Mouse (Mus musculus): ENCODE results near the gene Arsg.

Arsg gene

DNA sequence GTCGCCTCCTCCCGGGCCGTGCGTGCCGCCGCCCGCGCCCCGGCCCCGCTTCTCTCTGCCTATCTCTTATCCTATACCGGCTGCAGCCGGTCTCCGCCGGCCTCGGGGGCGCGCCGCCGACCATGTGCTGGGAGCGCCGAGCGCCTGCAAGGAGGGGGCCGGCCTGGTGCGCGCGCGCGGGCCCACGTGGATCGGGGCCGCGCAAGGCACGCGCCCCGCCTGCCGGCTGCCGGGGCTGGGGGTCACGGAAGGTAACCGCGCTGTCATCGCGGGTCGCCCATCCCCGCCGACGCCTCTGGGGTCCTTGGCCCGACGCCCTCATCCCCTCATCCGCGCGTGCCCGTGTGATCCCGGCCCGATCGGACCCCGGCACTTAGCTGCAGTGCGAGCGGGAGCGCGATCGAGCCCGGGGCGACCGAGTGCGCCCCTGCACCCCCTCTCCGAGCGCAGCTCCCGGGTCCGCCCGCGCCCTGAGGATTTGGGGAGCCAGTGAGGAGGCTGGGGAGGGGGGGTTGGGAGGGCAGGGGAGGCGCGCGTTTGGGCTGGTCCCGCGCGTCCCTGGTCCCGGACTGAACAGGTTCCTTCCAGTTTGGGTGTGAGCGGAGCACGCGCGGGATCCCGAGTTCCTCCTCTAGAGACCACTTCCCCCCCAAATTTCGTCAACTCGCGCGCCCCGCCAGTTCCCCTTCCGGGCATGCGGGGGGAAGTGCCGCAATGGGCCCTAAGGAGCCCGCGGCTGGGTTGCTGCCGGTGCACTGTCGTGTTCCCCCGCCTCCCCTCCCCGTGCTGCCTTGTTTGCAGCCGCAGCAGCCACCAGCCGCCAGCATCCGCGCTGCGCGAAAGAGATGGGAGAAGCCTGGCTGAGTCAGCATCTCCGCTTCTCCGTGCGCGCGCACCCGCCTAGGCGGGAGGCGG lies at the start of gene Arsg, which contains the start of gene Slc16a6:
Gene Arsg, plus strand, starts transcription at position 204 of the 915 bp plus-strand sequence.
Gene Slc16a6, minus strand, starts transcription at position 428 of the 915 bp plus-strand sequence.
- peak; percentile 96 for DNase-seq

DNA sequence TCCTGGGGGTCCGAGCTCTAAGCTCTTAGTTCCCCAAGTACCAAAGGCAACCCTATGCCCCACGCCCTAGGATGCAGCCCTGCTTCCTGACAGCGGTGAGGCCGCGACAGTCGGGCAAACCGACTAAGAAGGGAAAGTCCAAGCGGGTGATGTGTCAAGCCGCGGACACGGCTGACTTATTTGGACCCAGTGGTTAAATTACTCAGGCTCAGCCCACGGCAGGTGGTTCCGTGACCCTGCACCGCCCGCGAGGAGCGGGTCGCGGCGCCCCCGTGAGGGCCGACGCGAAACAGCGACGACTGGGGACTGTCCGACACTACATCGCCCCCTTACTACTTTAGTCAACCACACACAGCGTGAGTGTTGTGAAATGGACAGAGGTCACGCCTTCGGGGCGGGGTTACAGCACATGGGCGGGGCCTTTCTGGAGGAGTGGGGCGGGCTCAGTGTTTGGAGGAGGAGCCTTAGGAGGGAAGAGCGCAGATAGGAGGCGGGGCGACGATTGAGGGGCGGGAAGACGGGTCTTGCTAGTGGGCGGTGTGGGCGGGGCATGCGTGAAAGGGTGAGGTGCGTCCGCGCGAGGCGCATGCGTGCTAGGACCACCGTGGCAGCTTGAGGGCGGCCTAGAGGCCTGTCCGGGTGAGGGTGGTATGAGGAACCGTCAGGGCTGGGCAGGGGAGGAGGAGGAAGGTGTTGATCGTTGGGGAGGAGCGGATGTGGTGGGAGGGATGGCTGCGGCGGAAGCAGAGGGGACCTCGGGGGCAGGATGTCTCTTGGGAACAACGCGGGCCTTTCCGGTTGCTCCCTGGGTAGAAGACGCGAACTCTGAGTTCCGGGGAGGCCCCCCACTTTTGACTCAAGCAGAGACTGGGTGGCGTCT lies 47.5 kb upstream of the Arsg start, which contains the start of gene Amz2:
Gene Amz2, plus strand, starts transcription at position 555 of the 880 bp plus-strand sequence.
- peak; percentile 99 for DNase-seq

DNA sequence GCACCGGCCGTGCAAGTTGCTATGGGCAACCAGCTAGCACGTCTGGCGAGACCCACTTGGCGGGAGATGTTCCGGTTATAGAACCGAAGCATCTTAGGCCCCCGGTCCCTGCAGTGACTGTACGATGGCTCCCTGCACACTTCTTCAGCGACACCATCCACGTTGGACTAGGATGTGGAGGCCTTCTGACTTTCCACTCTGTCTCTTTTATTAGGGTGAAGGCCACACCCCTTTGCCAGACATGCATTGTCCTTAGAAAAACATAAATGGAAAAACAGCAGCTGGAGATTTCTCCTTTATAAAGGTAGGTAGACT lies 46.9 kb upstream of the Arsg start:
- DNase-seq = no peak

DNA sequence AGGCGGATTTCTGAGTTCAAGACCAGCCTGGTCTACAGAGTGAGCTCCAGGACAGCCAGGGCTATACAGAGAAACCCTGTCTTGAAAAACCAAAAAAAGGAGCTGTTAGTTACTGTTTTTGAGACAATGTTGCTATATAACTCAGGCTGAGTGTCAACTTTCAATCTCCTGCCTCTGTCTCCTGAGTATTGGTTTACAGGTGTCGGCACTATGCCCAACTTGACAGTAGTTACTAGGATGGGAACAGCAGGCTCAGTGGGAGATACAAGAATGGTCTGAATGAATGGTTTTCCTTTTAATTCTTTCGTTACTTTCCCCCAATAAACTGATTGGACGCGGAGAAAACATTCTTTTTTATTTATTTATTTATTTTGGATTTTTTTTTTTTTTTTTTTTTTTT lies 45.8 kb upstream of the Arsg start:
- DNase-seq = no peak

DNA sequence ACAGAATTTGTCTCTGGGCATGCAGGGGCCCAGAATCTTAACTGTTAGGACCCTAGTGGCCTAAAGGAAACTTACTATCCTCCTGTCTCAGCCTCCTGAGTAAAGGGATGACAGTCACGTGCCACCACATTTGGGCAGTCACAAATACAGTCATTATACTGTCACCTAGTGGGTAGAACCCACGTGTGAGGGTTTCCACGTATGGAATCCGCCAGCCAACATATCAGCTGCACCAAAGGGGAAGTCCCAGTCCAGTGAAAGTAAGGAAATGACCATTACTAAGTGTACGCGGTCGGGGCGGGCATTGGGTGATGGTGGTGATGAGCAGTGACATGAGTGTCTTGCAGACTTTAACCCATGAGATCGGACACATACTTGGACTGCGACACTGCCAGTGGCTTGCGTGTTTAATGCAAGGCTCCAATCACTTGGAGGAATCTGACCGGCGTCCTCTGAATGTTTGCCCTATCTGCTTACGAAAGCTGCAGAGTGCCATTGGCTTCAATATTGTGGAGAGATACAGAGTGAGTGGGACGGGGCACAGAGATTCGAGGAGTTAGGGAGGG lies 38.9 kb upstream of the Arsg start:
- DNase-seq = no peak

DNA sequence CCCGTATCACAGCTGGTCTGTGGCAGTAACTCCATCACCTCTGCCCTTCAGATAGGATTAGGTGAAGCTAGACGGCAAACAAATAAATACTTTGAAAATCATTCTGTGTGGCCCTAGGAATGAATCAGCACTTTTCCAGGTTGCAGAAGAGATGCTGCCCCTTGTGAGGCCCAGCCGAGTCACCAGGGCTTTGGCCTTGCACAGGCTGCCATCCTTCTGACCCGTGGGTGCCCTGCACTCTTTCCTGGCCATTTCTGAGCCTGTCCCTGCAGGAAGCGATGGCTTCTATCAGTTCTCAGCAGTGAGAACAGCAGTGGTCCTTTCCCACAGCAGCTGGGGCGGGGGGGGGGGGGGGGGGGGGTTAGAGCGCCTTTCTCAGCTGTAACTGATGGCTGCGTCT lies 36.3 kb upstream of the Arsg start:
- DNase-seq = no peak

DNA sequence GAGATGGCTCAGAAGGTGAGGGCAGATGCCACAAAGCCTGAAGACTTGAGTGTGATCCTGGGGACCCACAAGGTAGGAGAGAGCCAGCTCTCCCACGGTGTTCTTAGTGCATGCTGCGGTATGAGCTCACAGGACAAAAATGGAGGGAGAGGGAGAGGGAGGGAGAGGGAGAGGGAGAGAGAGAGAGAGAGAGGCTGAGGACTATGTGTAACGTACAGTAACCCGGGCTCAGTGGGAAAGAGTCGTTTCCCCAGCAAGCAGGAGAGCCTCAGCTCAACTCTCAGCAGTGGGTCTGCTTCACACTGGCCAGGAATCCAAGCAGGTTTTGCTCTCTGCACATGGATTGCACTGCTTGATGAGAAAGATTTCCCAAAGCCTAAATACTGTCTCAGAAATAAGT lies 34.0 kb upstream of the Arsg start:
- no peak for DNase-seq

DNA sequence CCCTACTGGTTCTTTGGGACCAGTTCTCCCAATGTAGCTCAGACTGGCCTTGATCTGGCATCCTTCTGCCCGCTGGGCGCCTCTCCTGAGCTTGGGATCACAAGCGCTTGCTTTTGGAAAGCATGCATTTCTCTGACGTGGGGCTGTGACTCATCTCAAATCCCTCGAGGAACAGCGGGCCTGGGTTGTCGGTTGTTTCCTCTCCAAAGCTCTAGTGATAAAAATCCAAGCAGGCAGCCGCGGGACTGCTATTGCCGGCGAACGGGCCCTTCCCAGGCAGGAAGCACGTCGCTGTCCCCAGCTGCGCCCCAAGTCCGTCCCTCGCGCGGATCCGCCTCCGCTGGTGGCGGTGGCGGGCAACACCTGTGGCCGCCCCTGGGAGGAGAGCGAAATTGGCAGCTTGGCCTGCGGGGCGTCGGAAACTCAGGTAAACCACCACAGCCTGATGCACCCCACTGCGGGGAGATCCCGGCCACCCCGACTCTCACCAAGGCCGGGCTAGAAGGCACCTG lies 33.3 kb upstream of the Arsg start:
- DNase-seq = peak; percentile 88

DNA sequence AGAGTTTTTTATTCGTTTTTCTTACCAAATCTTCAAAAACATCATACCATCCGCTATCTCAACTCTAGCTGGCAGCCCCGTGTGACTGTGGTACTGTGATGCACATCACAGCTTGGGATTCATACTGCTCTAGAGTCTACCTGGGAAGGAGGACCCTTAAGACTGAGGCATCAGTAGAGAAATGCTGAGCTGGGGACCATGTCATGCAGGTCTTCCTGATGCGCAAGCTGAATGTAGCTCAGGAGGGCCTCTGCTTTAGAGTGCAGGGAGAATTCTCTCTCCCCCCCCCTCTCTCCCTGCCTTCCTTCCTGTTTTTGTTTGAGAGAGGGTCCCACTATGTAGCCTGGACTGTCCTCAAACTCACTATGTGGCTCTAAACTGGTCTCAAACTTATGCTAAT lies 32.5 kb upstream of the Arsg start:
- DNase-seq = no peak

DNA sequence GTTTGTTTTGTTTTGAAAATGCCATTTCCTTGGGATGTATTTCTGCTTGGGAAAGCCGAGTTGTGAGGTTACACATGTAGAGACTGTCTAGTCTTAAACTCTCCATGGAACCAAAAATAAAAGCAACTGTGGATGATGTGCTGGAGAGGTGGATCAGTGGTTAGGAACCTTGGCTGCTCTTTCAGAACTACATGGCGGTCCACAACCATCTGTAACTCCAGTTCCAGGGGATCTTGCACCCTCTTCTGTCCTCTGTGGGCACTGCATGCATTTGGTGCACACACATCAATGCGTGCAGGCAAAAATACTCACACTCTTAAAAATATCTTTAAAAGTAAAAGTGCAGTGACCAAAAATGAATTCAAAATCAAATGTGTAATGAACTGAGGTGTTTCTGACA lies 32.1 kb upstream of the Arsg start:
- peak; percentile 72 for DNase-seq

DNA sequence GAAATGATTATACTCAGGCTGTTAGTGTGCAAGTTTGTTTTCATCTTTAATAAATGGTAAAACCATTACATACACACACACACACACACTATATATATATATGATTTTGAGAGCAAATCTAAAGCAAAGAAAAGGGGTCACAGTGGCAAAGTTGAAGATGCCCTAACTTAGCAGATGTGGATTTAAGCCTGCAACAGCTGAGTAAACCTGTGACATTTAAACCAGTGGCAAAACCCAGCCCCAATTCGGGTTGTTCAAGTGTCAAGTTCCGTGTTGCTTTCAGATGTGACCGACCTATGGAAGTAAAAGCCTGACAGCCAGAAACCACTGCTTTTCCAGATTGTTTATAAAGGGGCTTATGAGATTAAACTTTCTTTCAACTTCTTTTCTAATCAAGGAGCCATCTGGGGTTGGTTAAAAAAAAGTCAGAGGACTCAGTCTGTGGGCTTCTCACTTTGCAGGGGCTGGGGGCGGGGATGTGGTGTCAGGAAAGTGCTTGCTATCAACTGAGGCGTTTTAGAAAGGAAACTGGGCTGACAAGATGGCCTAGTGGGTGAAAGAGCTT lies 30.9 kb upstream of the Arsg start:
- no peak for DNase-seq

DNA sequence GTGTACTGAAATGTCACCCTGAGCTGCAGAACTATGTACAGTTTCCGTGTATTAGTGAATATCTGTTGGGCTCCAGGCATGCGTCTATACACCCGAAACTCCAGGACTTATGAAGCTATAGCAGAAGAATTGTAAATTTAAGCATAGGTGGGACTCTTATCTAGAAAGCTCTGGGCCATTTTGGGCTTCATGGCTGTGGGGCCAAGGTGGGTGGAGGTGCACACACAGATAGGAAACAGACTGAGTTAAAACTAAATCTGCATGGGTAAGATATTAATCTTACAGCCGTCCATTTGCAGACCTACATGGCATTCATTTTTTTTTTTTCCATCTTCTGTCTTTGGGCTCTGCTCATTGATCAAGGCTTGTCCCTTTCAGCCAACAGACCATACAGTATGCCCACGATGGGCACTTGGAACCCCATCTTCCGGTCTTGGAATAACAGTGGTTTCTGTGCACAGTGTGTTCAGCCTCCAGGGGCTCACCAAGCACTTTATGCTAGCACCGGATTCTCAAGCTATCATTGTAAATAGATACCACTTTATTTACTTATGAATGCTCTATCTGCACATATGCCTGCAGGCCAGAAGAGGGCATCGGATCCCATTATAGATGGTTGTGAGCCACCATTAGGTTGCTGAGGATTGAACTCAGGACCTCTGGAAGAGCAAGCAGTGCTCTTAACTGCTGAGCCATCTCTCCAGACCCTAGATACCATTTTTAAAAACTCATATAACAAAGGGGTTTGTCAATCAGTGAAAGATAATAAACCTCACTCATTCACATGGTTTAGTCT lies 29.5 kb upstream of the Arsg start:
- DNase-seq = no peak

DNA sequence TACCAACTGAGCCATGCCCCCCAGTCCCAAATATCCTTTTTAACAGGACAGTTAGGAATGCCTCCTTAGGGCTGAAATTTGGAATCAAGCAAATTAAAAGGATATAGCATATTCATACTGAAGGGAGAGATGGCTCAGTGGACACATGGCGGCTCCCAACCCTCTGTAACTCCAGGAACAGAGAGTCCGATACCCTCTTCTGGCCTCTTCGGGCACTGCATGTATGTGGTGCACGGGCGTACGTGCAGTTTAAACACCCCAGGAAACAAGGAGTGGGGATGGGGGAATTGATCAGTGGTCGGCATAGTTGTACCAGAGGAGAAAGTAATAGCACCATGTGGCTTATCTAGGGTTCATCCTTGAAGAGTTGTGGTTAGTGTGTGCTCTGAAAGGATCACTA lies 28.6 kb upstream of the Arsg start:
- peak; percentile 64 for DNase-seq

DNA sequence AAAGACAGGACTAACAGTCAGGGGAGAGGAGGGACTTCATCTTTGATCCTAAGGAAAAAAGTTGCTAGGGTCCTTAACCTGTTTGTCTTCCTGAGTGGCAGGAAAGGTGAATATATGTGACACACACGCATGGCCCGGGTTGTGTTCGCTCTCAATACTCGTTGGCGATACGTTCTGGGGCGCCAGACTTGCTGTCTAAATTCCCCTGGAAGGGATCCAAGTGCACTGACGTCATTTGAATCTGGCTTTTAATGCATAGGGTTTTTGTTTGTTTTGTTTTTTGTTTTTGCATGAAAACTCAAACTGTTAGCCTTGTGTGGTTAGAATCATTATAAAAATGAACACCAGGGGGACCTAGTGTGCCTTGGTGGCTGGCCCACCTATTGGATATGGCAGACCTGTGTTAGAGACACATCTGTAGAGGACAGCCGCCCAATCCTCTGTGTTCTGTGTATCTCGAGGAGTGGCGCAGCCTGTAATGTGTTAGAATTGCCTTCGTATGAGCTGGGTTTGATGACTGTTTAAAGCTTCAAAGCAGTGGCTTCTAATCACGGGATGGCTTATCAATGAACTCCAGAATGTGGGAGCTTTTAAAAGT lies 27.6 kb upstream of the Arsg start:
- DNase-seq = peak; percentile 58

DNA sequence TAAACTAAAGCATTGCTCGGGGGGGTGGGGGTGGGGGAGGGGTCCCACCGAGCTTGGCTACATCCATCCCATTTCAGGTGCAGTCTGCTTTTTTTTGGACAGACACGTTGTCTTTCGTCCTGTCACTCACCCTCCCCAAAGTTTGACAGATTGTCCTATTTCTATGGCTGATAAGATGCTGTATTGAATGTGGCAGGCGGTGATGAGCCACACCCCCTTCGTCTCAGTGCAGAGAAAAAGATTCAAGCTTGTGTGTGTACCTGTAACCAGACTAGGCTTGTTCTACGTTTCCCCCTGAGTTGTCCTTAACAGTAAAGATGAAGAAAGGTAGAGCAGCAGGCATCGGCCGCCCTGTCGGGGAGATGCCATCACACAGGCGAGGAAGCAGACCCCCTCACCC lies 22.0 kb upstream of the Arsg start:
- no peak for DNase-seq

DNA sequence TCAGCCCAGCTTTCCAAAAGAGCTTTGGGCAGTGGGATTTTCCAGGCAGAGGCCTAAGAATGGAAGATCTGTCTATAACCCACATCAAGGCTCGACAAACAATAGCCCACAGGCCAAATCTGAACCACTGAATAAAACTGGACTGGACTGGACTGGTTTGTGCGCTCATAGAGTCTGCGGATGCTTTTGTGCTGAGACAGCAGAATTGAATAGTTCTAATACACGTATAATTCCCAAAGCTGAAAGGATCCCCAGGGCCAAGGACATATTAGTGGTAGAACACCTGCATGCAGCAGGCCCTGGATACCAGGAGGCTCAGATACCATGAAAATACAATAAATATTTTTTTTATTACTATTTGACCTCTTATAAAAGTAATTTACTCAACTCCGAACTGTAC lies 16.9 kb upstream of the Arsg start:
- no peak for DNase-seq

DNA sequence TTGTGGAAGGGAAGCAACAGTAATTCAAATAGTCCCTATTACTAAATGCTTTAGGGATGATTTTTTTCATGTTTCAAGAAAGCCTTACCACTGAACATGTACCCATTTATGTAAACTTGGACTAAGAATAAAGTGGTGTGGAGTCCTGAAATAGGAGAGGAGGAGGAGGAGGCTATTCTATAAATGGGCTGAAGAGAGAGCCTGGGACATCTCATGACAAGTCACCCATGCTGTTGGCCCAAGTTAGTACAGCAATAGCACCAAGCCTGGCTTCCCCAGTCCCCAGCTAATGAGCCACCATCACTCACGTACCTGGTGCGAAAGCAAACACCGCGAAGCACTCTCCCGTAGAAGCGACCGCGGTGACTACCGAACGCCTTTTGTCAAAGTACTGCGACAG lies 15.0 kb upstream of the Arsg start:
- no peak for DNase-seq

DNA sequence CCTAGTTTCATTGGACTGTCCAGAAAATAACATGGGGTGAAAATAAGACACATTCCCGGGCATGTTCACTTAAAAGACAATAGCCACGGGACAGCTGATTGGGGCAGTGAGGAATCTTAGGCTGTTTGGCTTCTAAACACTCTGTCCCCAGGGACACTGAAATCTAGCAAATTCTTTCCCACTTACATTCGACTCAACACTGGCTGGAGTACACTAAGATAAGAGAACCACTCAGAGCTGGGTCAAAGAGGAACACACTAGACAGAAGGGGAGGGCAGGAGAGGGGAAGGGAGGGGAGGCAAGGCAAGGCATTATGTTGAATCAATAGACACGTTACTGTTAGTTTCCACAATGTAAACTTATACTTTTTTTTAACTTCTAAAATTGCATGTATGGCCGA lies 12.6 kb upstream of the Arsg start:
- no peak for DNase-seq

DNA sequence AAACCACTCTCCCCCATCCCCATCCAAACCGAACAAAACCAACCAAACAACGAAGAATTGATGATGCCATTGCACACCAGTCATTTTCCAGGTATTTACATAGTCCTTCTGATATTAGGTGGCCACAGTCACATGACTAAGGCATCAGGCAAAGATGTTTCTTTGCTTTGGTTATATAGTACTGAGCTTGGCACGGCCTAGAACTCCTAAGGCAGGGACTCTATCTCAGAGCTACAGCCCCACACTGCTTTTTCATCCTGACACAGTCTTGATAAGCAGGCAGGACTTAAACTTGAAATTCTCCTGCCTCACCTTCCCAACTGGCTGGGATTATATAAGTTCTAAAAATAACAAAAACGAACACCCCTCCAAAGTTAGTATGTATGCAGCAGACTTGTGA lies 8.1 kb upstream of the Arsg start:
- DNase-seq = no peak

DNA sequence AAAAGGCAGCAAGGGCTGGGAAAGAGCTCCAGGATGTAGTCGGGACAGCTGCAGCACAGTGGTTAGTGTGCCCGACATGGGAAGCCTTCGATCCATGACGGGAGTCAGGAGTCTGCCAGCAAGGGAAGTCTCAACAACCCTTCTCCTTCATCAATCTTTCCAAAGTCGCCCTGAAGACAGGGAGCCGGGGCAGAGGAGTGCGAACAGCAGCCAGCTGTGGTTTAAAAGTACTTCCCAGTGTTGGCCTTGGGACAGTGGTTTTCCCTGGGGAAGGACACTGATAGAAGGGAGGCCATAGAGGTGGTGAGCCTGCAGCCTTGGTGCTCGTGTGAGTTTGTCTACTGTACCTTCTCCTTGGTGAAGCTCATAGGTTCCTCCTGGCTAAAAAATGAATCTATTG lies 6.2 kb upstream of the Arsg start:
- no peak for DNase-seq

DNA sequence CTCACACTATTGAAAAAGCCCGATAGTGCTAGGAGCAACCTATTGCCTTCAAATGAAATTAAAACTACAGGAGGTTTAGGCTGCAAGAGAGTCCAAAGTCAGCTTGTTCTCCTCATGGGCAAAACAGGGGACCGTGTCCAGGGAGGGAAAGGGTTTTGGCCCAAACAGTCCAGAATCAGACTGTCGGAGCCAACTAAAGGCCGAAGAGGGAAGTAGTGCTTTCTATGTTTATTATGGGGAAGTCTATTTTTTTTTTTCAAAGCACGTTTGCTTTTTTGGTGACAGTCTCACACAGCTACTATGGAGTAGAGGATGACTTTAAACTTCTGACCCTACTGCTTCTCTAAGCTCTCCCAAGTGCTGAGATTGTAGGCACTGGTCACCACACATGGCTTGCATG lies 5.0 kb upstream of the Arsg start:
- no peak for DNase-seq

DNA sequence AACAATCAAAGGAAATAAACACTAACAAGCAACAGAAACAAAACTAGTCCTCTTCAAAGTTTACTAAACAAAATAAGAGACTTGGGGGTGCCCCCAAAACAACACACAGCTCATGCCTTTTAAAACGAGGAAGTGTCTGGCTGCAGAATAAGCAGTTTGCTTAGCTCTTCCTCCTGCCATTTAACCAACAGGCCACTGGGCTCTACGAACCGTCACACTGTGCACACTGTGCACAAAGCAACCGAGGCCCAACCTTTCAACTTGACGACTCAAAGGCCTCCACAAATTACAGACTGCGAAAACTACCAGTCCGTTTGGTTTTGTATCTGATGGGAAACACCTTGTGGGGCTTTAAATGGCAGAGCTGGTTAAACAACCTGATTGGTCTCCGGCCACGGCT lies 3.0 kb upstream of the Arsg start:
- peak; percentile 25 for DNase-seq

All from thymus, postnatal 14 days (tissue).